Mouse (Mus musculus): ENCODE data around the gene Dazap2. TPM values are rescaled to one million over a fixed set of nuclear protein-coding genes. Genes with fewer than 3 reads are reported as not detected.

The Dazap2 gene
- polyA plus RNA-seq (2015; fragmentation: Illumina TruSeq; extraction: RNeasy Lipid Tissue Mini Kit (QIAGEN cat#74804); ENCODE audit: insufficient read depth, low read depth, low replicate concordance) = 33.7 TPM

DNA sequence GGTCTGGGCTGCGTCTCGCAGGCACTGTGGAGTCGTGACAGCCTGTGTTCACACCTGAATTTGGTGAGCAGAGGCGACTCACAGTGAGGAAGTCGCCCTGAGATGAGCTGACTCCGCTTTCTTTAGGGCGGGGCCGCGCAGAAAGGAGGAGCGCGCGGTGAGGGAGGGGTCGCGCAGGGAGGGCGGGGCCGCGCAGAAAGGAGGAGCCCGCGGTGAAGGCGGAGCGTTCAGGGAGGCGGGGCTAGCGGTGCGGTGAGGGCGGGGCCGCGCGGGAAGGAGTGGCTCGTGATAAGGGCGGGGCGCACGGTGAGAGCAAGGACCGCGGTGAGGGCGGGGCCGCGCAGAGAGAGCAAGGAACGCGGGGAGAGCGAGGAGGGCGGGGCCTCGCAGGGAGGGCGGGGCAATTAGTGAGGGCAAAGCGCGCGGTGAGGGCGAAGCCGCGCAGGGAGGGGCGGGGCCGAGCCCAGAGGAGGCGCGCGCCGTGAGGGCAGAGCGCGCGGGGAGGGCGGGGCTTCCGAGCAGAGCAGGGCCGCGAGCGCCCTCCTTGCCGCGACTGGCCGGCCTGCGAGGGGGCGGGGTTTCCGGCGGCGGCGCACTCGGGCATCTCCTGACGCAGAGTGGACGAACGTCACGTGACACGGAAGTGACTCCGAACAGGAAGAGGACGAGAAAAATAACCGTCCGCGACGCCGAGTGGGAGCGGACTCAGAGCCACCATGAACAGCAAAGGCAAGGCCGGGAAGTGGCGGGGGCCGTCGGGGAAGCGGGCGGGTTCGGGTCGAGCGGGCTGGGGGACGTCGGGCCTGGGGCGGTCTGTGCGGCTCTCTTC is at the start of gene Dazap2:
Dazap2 (plus strand) TSS at position 354 of the 829 bp plus-strand sequence.

DNA sequence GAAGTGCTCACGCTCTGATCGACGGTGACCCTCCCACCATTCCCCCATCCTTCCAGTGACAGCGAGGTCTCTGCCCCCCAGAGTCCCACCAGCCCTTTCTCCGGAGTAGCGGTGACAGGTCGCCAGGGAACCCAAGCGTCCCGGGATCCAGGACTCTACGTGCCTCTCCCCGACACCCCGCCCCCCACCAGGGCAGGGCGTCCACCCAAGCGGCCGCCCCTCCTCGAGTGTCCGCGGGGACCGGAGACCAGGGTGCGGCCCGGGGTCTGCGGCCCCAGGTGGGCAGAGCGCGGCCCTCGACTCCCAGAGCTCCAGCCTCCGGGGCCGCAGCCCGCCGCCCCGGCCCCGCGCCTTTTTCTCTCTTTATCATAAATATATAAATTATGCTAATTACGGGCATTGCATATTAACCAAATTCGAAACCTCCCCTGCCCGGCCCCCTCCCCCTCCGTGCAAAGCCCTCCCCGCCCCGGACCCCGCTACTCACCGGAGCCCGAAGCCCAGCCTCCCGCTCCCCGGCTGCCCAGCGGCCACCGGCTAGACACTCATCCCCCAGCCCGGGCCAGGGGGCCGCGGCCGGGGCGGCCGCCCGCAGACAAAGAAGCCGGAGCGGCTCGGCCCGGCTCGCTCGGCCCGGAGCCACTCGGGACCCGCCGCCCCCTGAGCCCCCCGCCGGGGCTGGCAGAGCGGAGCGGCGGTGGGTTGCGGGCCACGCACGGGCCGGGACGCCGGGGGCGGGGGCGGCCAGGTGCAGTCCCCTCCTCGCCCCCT is 15.7 kb upstream of the Dazap2 start, which contains the start of gene Pou6f1:
Pou6f1 (minus strand) TSS at position 709 of the 771 bp plus-strand sequence.

DNA sequence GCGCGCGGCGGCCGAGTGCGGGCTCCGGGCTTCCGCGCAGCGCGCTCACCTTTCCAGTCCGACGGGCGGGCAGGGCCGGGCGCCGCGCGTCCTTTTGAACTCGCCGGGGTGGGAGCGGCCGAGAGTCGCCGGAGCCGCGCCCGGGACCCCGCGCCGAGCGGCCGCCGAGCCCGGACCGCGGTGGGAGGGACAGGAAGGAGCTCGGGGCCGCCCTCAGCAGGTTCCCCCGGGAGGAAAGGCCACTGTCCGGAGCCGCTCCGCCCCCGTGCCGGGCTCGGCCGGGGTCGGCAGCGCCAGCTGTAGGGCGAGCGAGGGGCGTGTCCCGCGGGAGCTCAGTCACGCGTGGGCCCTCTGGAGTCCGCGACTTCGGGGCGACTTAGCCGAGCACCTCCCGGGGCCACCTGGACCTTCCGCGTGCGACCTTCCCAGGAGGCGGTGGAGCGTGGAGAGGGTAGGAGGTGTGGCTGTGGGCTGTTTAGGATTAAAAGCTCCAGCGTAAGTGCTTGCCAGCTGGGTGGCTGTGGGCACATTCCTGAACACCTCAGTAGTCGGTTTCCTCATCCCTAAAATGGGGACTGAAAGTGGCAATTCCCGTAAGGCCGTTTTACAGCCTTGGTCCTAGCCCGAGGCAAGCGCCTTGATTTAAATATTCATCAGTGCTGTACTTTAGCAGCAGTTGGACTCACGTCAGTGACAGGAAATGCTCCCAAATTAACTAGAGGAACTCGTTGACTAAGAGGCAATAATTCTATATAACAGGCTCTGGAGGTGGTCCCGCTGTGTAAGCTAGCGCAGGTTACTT is 21.8 kb downstream of the Dazap2 start, which contains the start of gene Smagp:
Smagp (minus strand) TSS at position 241 of the 802 bp plus-strand sequence.

DNA sequence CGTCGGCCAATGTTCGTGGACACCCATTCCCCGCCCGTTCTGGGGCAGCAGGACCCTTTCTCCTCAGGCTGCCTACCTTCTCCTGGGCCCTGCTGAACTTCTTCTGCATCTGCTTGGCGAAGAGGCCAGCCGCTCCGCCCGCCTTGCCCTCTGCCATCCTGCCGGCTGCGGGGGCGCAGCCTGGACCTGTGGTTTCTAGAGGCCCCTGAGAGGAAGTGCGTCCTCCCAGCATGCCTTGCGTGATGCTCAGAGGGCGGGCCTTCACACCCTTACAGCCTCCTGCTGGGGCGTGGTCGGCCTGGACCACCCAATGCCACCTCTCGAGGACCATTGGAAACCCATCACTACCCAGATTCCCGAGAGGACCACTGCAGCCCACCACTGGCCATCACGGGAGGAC is 54.2 kb downstream of the Dazap2 start, which contains the start of gene Bin2:
Bin2 (minus strand) TSS at position 217 of the 400 bp plus-strand sequence.

Other genes starting within 250 kb of the Dazap2 start
- gene Gm5475, start 193.2 kb upstream of the Dazap2 start, polyA plus RNA-seq (2015; fragmentation: Illumina TruSeq; extraction: RNeasy Lipid Tissue Mini Kit (QIAGEN cat#74804); ENCODE audit: insufficient read depth, low read depth, low replicate concordance) = not detected
- gene Slc11a2, start 190.3 kb upstream of the Dazap2 start, polyA plus RNA-seq (2015; fragmentation: Illumina TruSeq; extraction: RNeasy Lipid Tissue Mini Kit (QIAGEN cat#74804); ENCODE audit: insufficient read depth, low read depth, low replicate concordance) = 7.8 TPM
- 14.1 TPM for gene Letmd1, start 146.3 kb upstream of the Dazap2 start, polyA plus RNA-seq (2015; fragmentation: Illumina TruSeq; extraction: RNeasy Lipid Tissue Mini Kit (QIAGEN cat#74804); ENCODE audit: insufficient read depth, low read depth, low replicate concordance)
- 0.59 TPM for gene Csrnp2, start 119.9 kb upstream of the Dazap2 start, polyA plus RNA-seq (2015; fragmentation: Illumina TruSeq; extraction: RNeasy Lipid Tissue Mini Kit (QIAGEN cat#74804); ENCODE audit: insufficient read depth, low read depth, low replicate concordance)
- gene Tfcp2, start 63.3 kb upstream of the Dazap2 start, polyA plus RNA-seq (2015; fragmentation: Illumina TruSeq; extraction: RNeasy Lipid Tissue Mini Kit (QIAGEN cat#74804); ENCODE audit: insufficient read depth, low read depth, low replicate concordance) = 4.5 TPM
- gene Pou6f1, start 15.4 kb upstream of the Dazap2 start, polyA plus RNA-seq (2015; fragmentation: Illumina TruSeq; extraction: RNeasy Lipid Tissue Mini Kit (QIAGEN cat#74804); ENCODE audit: insufficient read depth, low read depth, low replicate concordance) = 6.3 TPM
- gene Smagp, start 21.6 kb downstream of the Dazap2 start, polyA plus RNA-seq (2015; fragmentation: Illumina TruSeq; extraction: RNeasy Lipid Tissue Mini Kit (QIAGEN cat#74804); ENCODE audit: insufficient read depth, low read depth, low replicate concordance) = 13.7 TPM
- gene Bin2, start 54.2 kb downstream of the Dazap2 start, polyA plus RNA-seq (2015; fragmentation: Illumina TruSeq; extraction: RNeasy Lipid Tissue Mini Kit (QIAGEN cat#74804); ENCODE audit: insufficient read depth, low read depth, low replicate concordance) = 0.92 TPM
- gene Cela1, start 72.6 kb downstream of the Dazap2 start, polyA plus RNA-seq (2015; fragmentation: Illumina TruSeq; extraction: RNeasy Lipid Tissue Mini Kit (QIAGEN cat#74804); ENCODE audit: insufficient read depth, low read depth, low replicate concordance) = 68,923 TPM
- gene Galnt6, start 114.0 kb downstream of the Dazap2 start, polyA plus RNA-seq (2015; fragmentation: Illumina TruSeq; extraction: RNeasy Lipid Tissue Mini Kit (QIAGEN cat#74804); ENCODE audit: insufficient read depth, low read depth, low replicate concordance) = 6.6 TPM
- gene Slc4a8, start 146.4 kb downstream of the Dazap2 start, polyA plus RNA-seq (2015; fragmentation: Illumina TruSeq; extraction: RNeasy Lipid Tissue Mini Kit (QIAGEN cat#74804); ENCODE audit: insufficient read depth, low read depth, low replicate concordance) = 0.72 TPM